Mouse (Mus musculus): ENCODE data around the gene Adamts4.
A peak's percentile ranks its signal among the peaks of the same experiment; 100 is the strongest.
"Not testable (repeated sequence)": the region's sequence is repeated elsewhere in the genome, so short reads cannot be mapped to it uniquely, and the experiment has no call there.

Adamts4 gene

GRCm38 (mm10) chr1:171230215-171230614 lies 20.0 kb upstream of the Adamts4 start:
- DNase-seq (ENCODE audit: low read depth, low spot score): no peak

GRCm38 (mm10) chr1:171231844-171232243 lies 18.4 kb upstream of the Adamts4 start:
- DNase-seq (ENCODE audit: low read depth, low spot score): no peak

GRCm38 (mm10) chr1:171232348-171232747 lies 17.9 kb upstream of the Adamts4 start:
- DNase-seq (ENCODE audit: low read depth, low spot score): no peak

- no peak for DNase-seq (ENCODE audit: low read depth, low spot score)
Observed at GRCm38 (mm10) chr1:171232800-171233730, 17.2 kb upstream of the Adamts4 start.

- DNase-seq (ENCODE audit: low read depth, low spot score): no peak
Observed at GRCm38 (mm10) chr1:171234126-171234525, 16.1 kb upstream of the Adamts4 start, which contains the start of gene Fcer1g. TSS of gene Fcer1g (minus strand) at chr1:171234365.

- DNase-seq (ENCODE audit: low read depth, low spot score): no peak
Observed at GRCm38 (mm10) chr1:171234538-171234937, 15.7 kb upstream of the Adamts4 start.

GRCm38 (mm10) chr1:171235791-171236190 lies 14.4 kb upstream of the Adamts4 start:
- DNase-seq (ENCODE audit: low read depth, low spot score): no peak

- no peak for DNase-seq (ENCODE audit: low read depth, low spot score)
Observed at GRCm38 (mm10) chr1:171237438-171237837, 12.8 kb upstream of the Adamts4 start.

GRCm38 (mm10) chr1:171238463-171238862 lies 11.8 kb upstream of the Adamts4 start:
- DNase-seq (ENCODE audit: low read depth, low spot score): peak; percentile 89

GRCm38 (mm10) chr1:171239992-171240744 lies 10.1 kb upstream of the Adamts4 start:
- DNase-seq (ENCODE audit: low read depth, low spot score): no peak

- no peak for DNase-seq (ENCODE audit: low read depth, low spot score)
Observed at GRCm38 (mm10) chr1:171240911-171241310, 9.3 kb upstream of the Adamts4 start.

GRCm38 (mm10) chr1:171241952-171242351 lies 8.3 kb upstream of the Adamts4 start:
- DNase-seq (ENCODE audit: low read depth, low spot score): not testable (repeated sequence)

- no peak for DNase-seq (ENCODE audit: low read depth, low spot score)
Observed at GRCm38 (mm10) chr1:171245353-171245752, 4.9 kb upstream of the Adamts4 start.

- DNase-seq (ENCODE audit: low read depth, low spot score): peak; percentile 98
Observed at GRCm38 (mm10) chr1:171246709-171247452, 3.3 kb upstream of the Adamts4 start.

- DNase-seq (ENCODE audit: low read depth, low spot score): no peak
Observed at GRCm38 (mm10) chr1:171247453-171247841, 2.8 kb upstream of the Adamts4 start.

- no peak for DNase-seq (ENCODE audit: low read depth, low spot score)
Observed at GRCm38 (mm10) chr1:171247916-171248315, 2.3 kb upstream of the Adamts4 start.

GRCm38 (mm10) chr1:171248386-171249226 lies 1.6 kb upstream of the Adamts4 start:
- DNase-seq (ENCODE audit: low read depth, low spot score): no peak

GRCm38 (mm10) chr1:171250680-171251593 lies 716 bp downstream of the Adamts4 start, which contains the start of gene Ndufs2:
TSS of gene Ndufs2 (minus strand) at chr1:171251388.
- no peak for DNase-seq (ENCODE audit: low read depth, low spot score)

- DNase-seq (ENCODE audit: low read depth, low spot score): peak; percentile 46
Observed at GRCm38 (mm10) chr1:171251594-171252324, 1.5 kb downstream of the Adamts4 start.
